10 mouse cellular contexts compared by ENCODE assay signal in genomic region chr12:99329301-99330257, GRCm38 (mm10).
DNase-seq lines count a peak whose midpoint lies in the region; ATAC-seq lines count a peak whose summit lies in the region.
"Had no signal": no experiment of that assay in that cellular context is flagged by ENCODE, and none has a peak within 500 bp of the region (broad histone marks: within the 10 kb centered on the region; RNA-seq: fewer than 3 reads in every experiment).

No protein-coding gene starts in this region.

- 5% methylated on average over 20 of the region's 20 CpGs for WGBS in forebrain, embryonic 16.5 days
- WGBS in midbrain, embryonic 16.5 days = 6% methylated on average over 20 of the region's 20 CpGs

- ATAC-seq in forebrain, embryonic 16.5 days = peak; percentile 52
- ATAC-seq in midbrain, embryonic 16.5 days = peak; percentile 58
- ATAC-seq in megakaryocyte-erythroid progenitor cell, adult 5-6 weeks (replicated peaks; ENCODE audit: low FRiP score, low TSS enrichment, poor library complexity, severe bottlenecking) = no peak

- H3K9me3 ChIP-seq in forebrain, embryonic 16.5 days (ENCODE audit: control insufficient read depth, low read length) = no peaks in the 10 kb centered on the region
- H3K9me3 ChIP-seq in midbrain, embryonic 16.5 days (replicated peaks; ENCODE audit: control insufficient read depth, low read length, poor library complexity, severe bottlenecking) = no peaks in the 10 kb centered on the region

- H3K36me3 ChIP-seq in forebrain, embryonic 16.5 days (ENCODE audit: control insufficient read depth, insufficient read depth) = no peaks in the 10 kb centered on the region
- H3K36me3 ChIP-seq in midbrain, embryonic 16.5 days (ENCODE audit: control insufficient read depth, insufficient read depth, low read length) = no peaks in the 10 kb centered on the region

- H3K4me3 ChIP-seq in forebrain, embryonic 16.5 days (replicated peaks; ENCODE audit: low read length) = no peak overlapping the region
- no peak overlapping the region for H3K4me3 ChIP-seq in midbrain, embryonic 16.5 days (ENCODE audit: low read depth, low read length)

- H3K4me2 ChIP-seq in forebrain, embryonic 16.5 days (ENCODE audit: low read length) = peak overlapping the region; percentile 12; the same call in 1 of the 2 replicates
- H3K4me2 ChIP-seq in midbrain, embryonic 16.5 days (ENCODE audit: low read length) = peak overlapping the region; percentile 24; the same call in 1 of the 2 replicates

- H3K9ac ChIP-seq in forebrain, embryonic 16.5 days (replicated peaks; ENCODE audit: low read depth, low read length) = peak overlapping the region; percentile 33
- H3K9ac ChIP-seq in midbrain, embryonic 16.5 days (ENCODE audit: low read depth, low read length) = peak overlapping the region; percentile 27

- H3K4me1 ChIP-seq in forebrain, embryonic 16.5 days (replicated peaks; ENCODE audit: control insufficient read depth, insufficient read depth, low read length) = peaks cover 50% of the 10 kb centered on the region
- peaks cover 51% of the 10 kb centered on the region for H3K4me1 ChIP-seq in midbrain, embryonic 16.5 days (ENCODE audit: control insufficient read depth, insufficient read depth, low read length)

- no peaks in the 10 kb centered on the region for H3K27me3 ChIP-seq in forebrain, embryonic 16.5 days (replicated peaks; ENCODE audit: control insufficient read depth, insufficient read depth, low read length)
- no peaks in the 10 kb centered on the region for H3K27me3 ChIP-seq in midbrain, embryonic 16.5 days (ENCODE audit: control insufficient read depth, insufficient read depth, low read depth, low read length)

- H3K27ac ChIP-seq in forebrain, embryonic 16.5 days (ENCODE audit: low read length) = peak overlapping the region; percentile 29
- peak overlapping the region; percentile 69 for H3K27ac ChIP-seq in midbrain, embryonic 16.5 days (ENCODE audit: low read length)

- DNase-seq in CD4-positive helper T cell, adult 2 months (ENCODE audit: low read depth, low spot score) = peak; percentile 88
- DNase-seq in ES-CJ7 (ENCODE audit: low read depth, low spot score) (peak; percentile 24), MN1 (ENCODE audit: low spot score) (no peak)
- DNase-seq in gastrocnemius, postnatal 4 days (ENCODE audit: low spot score in 2 of 2) = no peak
- DNase-seq in spleen, postnatal 36 days (ENCODE audit: low spot score in 2 of 2) = no peak
- DNase-seq: adrenal gland, postnatal 36 days; heart, postnatal 36 days had no signal

Comparison
In these comparisons a context has a peak if more than half of its experiments do, and no peak if none do; other contexts are left out.
1. DNase-seq: peak in CD4-positive helper T cell, adult 2 months (single experiment) and ES-CJ7 (single experiment); none in gastrocnemius, postnatal 4 days (0 of 2), MN1 (single experiment) and spleen, postnatal 36 days (0 of 2).